Mouse (Mus musculus) CD4-positive, CD25-positive, alpha-beta regulatory T cell, adult 4 months (primary cell): ENCODE results near the gene Tex2. TPM values are rescaled to one million over a fixed set of nuclear protein-coding genes. Genes with fewer than 3 reads are reported as not detected.
"Not testable (repeated sequence)": the region's sequence is repeated elsewhere in the genome, so short reads cannot be mapped to it uniquely, and the experiment has no call there.

Experiments
- ATAC-seq: one replicate; pipeline ENCODE4 v1.8.0; 2017
- polyA plus RNA-seq, 2 experiments: library from polyadenylated mRNA; unstranded; fragments of 100-300 nt; shearing (Covaris generic); gene quantifications; one replicate each; pipeline ENCODE4 v1.2.1; 2017

Tex2 gene
- polyA plus RNA-seq, 2 experiments from 2014 or later = 27.1 to 28.7 TPM

GRCm38 (mm10) chr11:106503425-106503717 is 109.9 kb downstream of the Tex2 start:
- ATAC-seq = no peak

GRCm38 (mm10) chr11:106502631-106503424 is 110.4 kb downstream of the Tex2 start:
- ATAC-seq = no peak

- ATAC-seq = no peak
Measured at GRCm38 (mm10) chr11:106502159-106502505, 111.1 kb downstream of the Tex2 start.

GRCm38 (mm10) chr11:106501308-106502158 is 111.7 kb downstream of the Tex2 start:
- peak; percentile 6 for ATAC-seq

- peak; percentile 99 for ATAC-seq
Measured at GRCm38 (mm10) chr11:106500393-106501307, 112.6 kb downstream of the Tex2 start.

- no peak for ATAC-seq
Measured at GRCm38 (mm10) chr11:106498739-106499379, 114.4 kb downstream of the Tex2 start.

GRCm38 (mm10) chr11:106497926-106498325 is 115.3 kb downstream of the Tex2 start:
- no peak for ATAC-seq

GRCm38 (mm10) chr11:106497009-106497408 is 116.2 kb downstream of the Tex2 start:
- not testable (repeated sequence) for ATAC-seq

- no peak for ATAC-seq
Measured at GRCm38 (mm10) chr11:106492984-106493669, 120.1 kb downstream of the Tex2 start.

GRCm38 (mm10) chr11:106491393-106491792 is 121.8 kb downstream of the Tex2 start:
- peak; percentile 48 for ATAC-seq

GRCm38 (mm10) chr11:106490600-106490999 is 122.6 kb downstream of the Tex2 start:
- ATAC-seq = not testable (repeated sequence)

- ATAC-seq = no peak
Measured at GRCm38 (mm10) chr11:106490057-106490456, 123.2 kb downstream of the Tex2 start.

GRCm38 (mm10) chr11:106489036-106489693 is 124.1 kb downstream of the Tex2 start:
- no peak for ATAC-seq

GRCm38 (mm10) chr11:106488126-106488561 is 125.1 kb downstream of the Tex2 start:
- ATAC-seq = no peak

- ATAC-seq = peak; percentile 96
Measured at GRCm38 (mm10) chr11:106487733-106488115, 125.5 kb downstream of the Tex2 start, which contains the start of gene Ern1. Ern1 (minus strand) TSS chr11:106487852.

- ATAC-seq = no peak
Measured at GRCm38 (mm10) chr11:106486866-106487732, 126.1 kb downstream of the Tex2 start.

GRCm38 (mm10) chr11:106486042-106486865 is 127.0 kb downstream of the Tex2 start:
- ATAC-seq = no peak

- ATAC-seq = no peak
Measured at GRCm38 (mm10) chr11:106485611-106486010, 127.6 kb downstream of the Tex2 start.

- no peak for ATAC-seq
Measured at GRCm38 (mm10) chr11:106484875-106485274, 128.3 kb downstream of the Tex2 start.
